Mouse (Mus musculus) cortical plate, adult 2 months (tissue): ENCODE measurements around the gene Bgn. TPM values are rescaled to one million over a fixed set of nuclear protein-coding genes. Genes with fewer than 3 reads are reported as not detected.
A peak's percentile ranks its signal among the peaks of the same experiment; 100 is the strongest.

Experiments
- H3K27ac ChIP-seq: fragments of 200-500 bp; 2 replicates; pipeline ENCODE4 v1.5.1; 2012; ENCODE audit warnings: low read length, control low read depth, inconsistent platforms; ENCODE audit not compliant: insufficient read depth
- H3K4me1 ChIP-seq: fragments of 200-500 bp; 2 replicates; pipeline ENCODE4 v1.6.1; 2011; ENCODE audit warnings: low read length; ENCODE audit not compliant: control insufficient read depth, insufficient read depth
- H3K4me3 ChIP-seq: fragments of 200-500 bp; 2 replicates; pipeline ENCODE4 v1.5.1; 2011; ENCODE audit warnings: mild to moderate bottlenecking, low read length, control low read depth; ENCODE audit not compliant: insufficient read depth
- CTCF ChIP-seq: fragments of 200-500 bp; IDR thresholded peaks from 2 replicates; pipeline ENCODE4 v1.5.1; 2011; ENCODE audit warnings: mild to moderate bottlenecking, control low read depth, low read length; ENCODE audit not compliant: insufficient read depth; ENCODE audit errors: extremely low read depth
- POLR2A ChIP-seq: fragments of 200-500 bp; IDR thresholded peaks from 2 replicates; pipeline ENCODE4 v1.6.1; 2011; ENCODE audit warnings: mild to moderate bottlenecking, low read length, control low read depth; ENCODE audit not compliant: insufficient read depth; ENCODE audit errors: extremely low read depth
- polyA plus RNA-seq: library from polyadenylated mRNA; depleted of rRNA; stranded (reverse); fragments of >200 nt; gene quantifications from 2 replicates; pipeline ENCODE4 v1.2.3, GENCODE M21; 2012; rRNA removed

Bgn gene
- polyA plus RNA-seq, 1 experiment, result 16.6 TPM

- H3K4me1 ChIP-seq, result peaks cover 4% of the 10 kb centered on the region; the same call in 1 of the 2 replicates
- TF ChIP-seq CTCF (no peak), POLR2A (no peak)
- H3K4me3 ChIP-seq, result no peak overlapping the region
- H3K27ac ChIP-seq, result no peak overlapping the region
Measured at GRCm38 (mm10) chrX:73517060-73517600, 33.7 kb downstream of the Bgn start.

- Histone ChIP-seq H3K4me1 (peaks cover 5% of the 10 kb centered on the region), H3K27ac (no peak overlapping the region), H3K4me3 (no peak overlapping the region)
- TF ChIP-seq POLR2A, result no peak
- no peak for TF ChIP-seq CTCF
Measured at GRCm38 (mm10) chrX:73520692-73521091, 37.3 kb downstream of the Bgn start.

GRCm38 (mm10) chrX:73524318-73525222 is 41.2 kb downstream of the Bgn start:
- no peak for TF ChIP-seq CTCF
- no peak for TF ChIP-seq POLR2A
- no peak overlapping the region for H3K4me3 ChIP-seq
- H3K4me1 ChIP-seq, result peaks cover 5% of the 10 kb centered on the region
- H3K27ac ChIP-seq, result no peak overlapping the region

- Histone ChIP-seq H3K4me3 (no peak overlapping the region), H3K27ac (no peak overlapping the region), H3K4me1 (peaks cover 4% of the 10 kb centered on the region)
- TF ChIP-seq POLR2A (no peak), CTCF (no peak)
Measured at GRCm38 (mm10) chrX:73525223-73526140, 42.1 kb downstream of the Bgn start.

GRCm38 (mm10) chrX:73526410-73526887 is 43.0 kb downstream of the Bgn start:
- Histone ChIP-seq H3K4me1 (peaks cover 3% of the 10 kb centered on the region; the same call in 1 of the 2 replicates), H3K4me3 (no peak overlapping the region), H3K27ac (no peak overlapping the region)
- no peak for TF ChIP-seq POLR2A
- 0 out of 2 replicates have a peak, but pooled peaks have one; percentile 7 for TF ChIP-seq CTCF

- Histone ChIP-seq H3K4me3 (no peak overlapping the region), H3K27ac (no peak overlapping the region), H3K4me1 (no peaks in the 10 kb centered on the region)
- no peak for TF ChIP-seq CTCF
- TF ChIP-seq POLR2A, result no peak
Measured at GRCm38 (mm10) chrX:73537875-73538274, 54.5 kb downstream of the Bgn start.

DNA sequence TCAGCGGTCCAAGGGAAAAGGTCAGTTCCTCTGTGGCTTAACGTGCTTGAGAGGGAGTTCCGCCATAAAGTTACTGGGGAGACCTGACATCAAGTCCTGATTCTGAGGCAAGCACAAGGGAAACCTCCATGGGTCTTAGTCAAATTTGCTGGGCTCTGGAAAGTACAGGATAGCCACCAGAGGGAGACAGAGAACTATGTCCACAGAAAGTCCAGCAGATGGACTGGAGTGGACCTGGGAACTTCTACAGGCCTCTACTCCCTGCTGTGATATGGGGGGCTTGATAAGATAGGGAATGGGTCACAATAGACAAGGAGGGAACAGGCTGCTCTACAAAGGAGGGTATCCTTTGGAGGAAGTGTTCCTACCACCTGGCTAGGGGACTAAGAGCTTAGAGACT is 59.9 kb downstream of the Bgn start:
- Histone ChIP-seq H3K27ac (no peak overlapping the region), H3K4me3 (no peak overlapping the region), H3K4me1 (no peaks in the 10 kb centered on the region)
- TF ChIP-seq CTCF, result peak; percentile 36
- TF ChIP-seq POLR2A, result no peak

Other genes starting within 250 kb of the Bgn start
- gene Xlr4c, start 240.5 kb upstream of the Bgn start, polyA plus RNA-seq, result 0.17 and 0.29 TPM in 2 replicates
- not detected in 2 replicates for gene Xlr3c, start 218.2 kb upstream of the Bgn start, polyA plus RNA-seq
- not detected in 2 replicates for gene Xlr5a, start 190.6 kb upstream of the Bgn start, polyA plus RNA-seq
- not detected in 2 replicates for gene Xlr5c, start 190.6 kb upstream of the Bgn start, polyA plus RNA-seq
- not detected in 2 replicates for gene Gm45015, start 146.8 kb upstream of the Bgn start, polyA plus RNA-seq
- 17.5 and 17.7 TPM in 2 replicates for gene Zfp275, start 141.0 kb upstream of the Bgn start, polyA plus RNA-seq
- 0.08 and 0.13 TPM in 2 replicates for gene Gm18336, start 84.9 kb upstream of the Bgn start, polyA plus RNA-seq
- gene Zfp92, start 72.5 kb upstream of the Bgn start, polyA plus RNA-seq, result 0.90 and 1.0 TPM in 2 replicates
- not detected in 2 replicates for gene Trex2, start 48.3 kb upstream of the Bgn start, polyA plus RNA-seq
- 9.8 and 10.2 TPM in 2 replicates for gene Haus7, start 24.6 kb upstream of the Bgn start, polyA plus RNA-seq
- gene Atp2b3, start 19.5 kb downstream of the Bgn start, polyA plus RNA-seq, result 41.7 and 46.2 TPM in 2 replicates
- gene Dusp9, start 155.8 kb downstream of the Bgn start, polyA plus RNA-seq, result 0.81 and 1.2 TPM in 2 replicates
- 90.2 and 98.5 TPM in 2 replicates for gene Pnck, start 176.5 kb downstream of the Bgn start, polyA plus RNA-seq
- 111 and 134 TPM in 2 replicates for gene Slc6a8, start 189.5 kb downstream of the Bgn start, polyA plus RNA-seq
- gene Bcap31, start 232.6 kb downstream of the Bgn start, polyA plus RNA-seq, result 85.8 and 88.1 TPM in 2 replicates
- gene Abcd1, start 233.0 kb downstream of the Bgn start, polyA plus RNA-seq, result 16.6 and 16.9 TPM in 2 replicates